Mouse (Mus musculus): ENCODE data around the gene Pla2g4b.

Pla2g4b gene

DNA sequence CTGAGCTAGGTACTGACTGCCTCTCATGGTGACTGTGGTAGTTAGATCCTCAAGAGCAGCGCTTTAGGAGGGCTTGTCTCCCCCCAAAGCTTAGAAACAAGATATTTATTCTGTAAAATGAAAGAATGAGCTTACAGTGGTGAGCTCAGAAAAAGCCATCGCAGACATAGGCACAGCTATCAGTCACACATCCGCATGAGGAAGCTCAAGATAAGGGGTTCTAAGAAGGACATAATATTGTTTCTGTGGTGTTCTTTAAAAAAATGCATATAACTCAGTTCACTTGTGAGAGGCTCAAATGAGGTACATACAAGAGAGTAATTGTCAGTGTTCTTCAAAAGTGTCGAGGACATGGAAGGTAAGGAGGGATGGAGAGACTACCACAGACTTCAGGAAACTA, 17.3 kb upstream of the Pla2g4b start:
- DNase-seq (ENCODE audit: low spot score), result no peak

DNA sequence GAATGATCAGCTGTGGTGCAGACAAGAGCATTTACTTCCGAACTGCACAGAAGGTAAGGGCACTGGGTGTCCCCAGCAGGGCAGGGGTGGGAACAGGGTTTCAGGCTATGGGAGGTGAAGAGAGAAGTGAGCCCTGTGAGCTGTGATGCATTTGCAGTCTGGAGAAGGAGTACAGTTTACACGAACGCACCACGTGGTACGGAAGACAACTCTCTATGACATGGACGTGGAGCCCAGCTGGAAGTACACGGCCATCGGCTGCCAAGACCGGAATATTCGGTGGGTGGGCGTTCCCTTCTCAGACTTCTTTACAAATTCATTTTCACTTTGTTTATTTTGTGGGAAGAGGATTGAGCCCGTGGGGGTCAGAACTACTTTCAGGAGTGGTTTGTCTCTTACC, 15.6 kb upstream of the Pla2g4b start:
- DNase-seq (ENCODE audit: low spot score), result no peak

DNA sequence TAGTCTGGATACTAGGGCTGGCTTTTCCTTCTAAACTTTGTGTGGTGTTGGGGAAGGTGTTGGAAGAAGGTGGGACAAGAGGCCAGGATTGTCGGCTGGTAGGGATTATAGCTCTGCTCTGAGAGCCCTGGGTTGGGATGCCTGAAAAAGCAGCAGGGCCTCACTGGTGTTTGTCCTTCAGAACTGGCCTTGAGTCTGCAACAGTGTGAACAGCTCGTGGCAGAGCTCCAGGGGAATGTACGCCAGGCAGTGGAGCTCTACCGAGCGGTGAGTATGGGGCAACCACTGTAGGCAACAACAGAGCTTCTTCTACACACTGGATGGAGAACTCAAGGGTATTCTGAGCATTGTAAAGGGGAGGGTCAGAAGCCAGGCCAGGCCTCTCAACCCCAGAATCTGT, 8.9 kb upstream of the Pla2g4b start:
- DNase-seq (ENCODE audit: low spot score), result peak; percentile 88

DNA sequence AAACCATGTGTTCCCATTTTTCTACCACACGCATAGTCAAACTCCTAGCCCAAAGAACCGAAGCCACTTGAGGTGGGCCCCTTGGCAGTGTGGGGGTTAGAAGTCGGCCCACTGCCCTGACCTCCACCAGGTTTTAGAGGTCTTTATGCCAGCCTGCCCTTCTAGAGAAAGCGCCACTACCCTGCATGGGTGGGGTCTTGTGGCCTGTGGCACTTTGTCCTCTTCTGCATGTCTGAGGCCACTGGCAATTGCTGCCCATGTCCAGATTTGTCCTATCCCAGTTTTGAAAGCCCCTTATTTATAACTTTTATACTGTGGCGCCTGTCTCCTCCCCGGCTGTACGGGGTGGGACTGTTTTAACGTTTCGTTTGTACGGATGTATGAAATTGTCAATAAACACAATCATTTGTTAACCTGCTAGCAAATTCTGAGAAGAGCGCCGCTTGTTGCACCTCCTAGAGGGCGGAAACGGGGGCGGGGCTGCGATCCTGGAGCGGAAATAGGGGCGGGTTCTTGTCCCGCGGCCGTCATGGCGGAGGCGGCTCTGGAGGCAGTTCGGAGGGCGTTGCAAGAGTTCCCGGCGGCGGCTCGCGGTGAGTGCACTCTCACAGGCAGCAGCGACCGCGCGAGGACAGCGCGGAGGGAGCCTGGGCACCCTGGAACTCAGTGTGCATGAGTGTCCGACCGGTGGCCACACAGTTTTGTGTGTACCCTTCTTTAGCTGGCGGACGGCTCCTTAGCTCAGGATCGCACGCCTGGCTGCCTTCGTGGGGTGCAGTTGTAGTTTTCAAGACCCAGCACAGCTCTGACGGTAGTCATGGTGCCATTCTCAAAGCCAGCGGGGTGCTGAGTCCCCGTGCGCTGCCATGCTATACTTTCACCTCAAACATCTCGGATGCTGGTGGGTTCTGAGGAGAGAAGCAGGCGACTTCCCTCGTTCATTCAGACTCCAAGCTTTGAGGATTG, 6.0 kb upstream of the Pla2g4b start, which contains the start of the genes Jmjd7 and Gm28042:
Jmjd7 (plus strand) TSS at position 500 of the 966 bp plus-strand sequence.
Gm28042 (plus strand) TSS at position 510 of the 966 bp plus-strand sequence.
- DNase-seq (ENCODE audit: low spot score), result peak; percentile 98

DNA sequence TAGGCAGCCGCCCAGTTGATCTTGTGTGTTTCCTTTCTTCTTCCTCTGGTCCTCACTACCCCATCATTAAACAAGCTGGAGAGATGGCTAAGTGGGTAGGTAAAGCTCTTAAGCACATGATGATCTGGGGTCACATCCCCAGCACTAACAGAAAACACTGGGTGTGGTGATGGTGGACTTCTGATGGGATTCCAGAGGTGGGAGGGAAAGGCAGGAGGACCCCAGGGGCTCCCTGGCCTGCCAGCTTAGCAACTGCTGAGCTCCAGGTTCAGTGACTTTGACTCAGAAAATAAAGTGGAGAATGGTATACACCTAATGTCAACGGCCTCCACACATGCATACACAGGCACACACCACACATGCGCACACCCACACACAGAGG, 5.3 kb upstream of the Pla2g4b start:
- no peak for DNase-seq (ENCODE audit: low spot score)

DNA sequence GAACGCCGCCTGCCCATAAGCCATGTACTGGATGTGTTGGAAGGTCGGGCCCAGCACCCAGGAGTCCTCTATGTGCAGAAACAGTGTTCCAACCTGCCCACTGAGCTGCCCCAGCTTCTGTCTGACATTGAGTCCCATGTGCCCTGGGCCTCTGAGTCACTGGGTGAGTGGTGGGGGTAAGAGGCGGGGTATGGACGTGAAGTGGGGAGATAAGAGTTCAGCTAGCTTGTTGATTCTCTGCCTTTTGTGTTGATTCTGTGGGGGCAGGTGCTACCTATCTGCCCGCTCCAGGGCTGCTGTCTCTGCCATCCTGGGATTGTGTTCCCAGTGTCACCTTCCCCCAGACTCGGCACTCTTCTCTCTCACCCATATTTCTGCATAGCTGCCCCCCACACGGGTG, 2.8 kb upstream of the Pla2g4b start:
- no peak for DNase-seq (ENCODE audit: low spot score)

DNA sequence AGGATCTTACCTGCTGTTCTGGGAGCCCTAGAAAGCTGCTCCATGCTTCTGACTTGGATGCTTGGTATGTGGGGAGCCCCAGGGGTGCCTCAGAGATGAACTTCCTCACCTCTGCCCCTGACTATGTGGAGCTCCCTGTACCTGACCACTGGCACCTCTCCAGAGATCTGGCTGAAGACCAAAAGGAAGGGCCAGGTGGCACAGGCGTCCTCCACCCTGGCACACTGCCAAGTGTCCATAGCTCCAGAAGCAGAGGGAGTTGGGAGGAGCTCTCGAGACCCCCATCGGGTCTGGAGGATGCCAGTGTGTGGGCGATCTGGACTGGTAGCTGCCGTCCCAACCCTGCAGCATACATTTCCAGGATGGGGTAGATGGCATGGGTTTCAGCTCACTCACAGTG, 509 bp downstream of the Pla2g4b start:
- DNase-seq (ENCODE audit: low spot score), result peak; percentile 68

DNA sequence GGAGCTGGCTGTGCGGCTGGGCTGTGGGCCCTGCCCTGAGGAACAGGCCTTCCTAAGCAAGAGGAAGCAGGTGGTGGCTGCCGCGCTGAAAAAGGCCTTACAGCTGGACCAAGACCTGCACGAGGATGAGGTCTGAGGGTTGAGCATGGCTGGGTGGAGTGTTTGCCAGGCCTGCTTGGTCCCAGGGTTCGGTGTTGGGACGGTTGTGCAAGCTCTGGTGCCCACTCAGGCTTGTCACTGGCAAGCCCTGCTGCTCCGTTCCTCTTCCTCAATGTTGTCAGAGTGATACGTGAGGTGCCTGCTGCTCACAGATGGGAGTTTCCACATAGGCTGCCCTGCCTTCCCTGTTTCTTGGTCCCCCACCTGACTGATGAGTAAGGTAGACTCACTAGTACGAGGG, 4.5 kb downstream of the Pla2g4b start:
- DNase-seq (ENCODE audit: low spot score), result no peak

DNA sequence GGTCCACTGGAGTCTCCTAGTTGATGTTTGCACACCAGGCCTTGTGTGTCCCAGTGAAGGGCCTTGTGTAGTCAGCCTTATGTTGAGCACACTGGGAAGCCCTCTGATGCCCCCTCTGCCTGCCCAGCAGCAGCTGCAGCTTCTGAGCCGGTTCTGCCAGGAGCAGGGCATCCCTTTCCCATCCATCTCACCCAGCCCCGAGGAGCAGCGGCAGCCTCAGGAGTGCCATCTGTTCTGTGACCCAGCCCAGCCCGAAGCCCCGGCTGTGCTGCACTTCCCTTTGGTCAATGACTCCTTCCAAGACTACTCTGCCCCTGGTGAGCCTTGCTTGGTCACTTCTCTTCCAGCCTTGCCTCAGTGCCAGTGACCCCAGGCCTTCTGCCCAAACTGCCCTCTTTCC, 7.8 kb downstream of the Pla2g4b start:
- no peak for DNase-seq (ENCODE audit: low spot score)

DNA sequence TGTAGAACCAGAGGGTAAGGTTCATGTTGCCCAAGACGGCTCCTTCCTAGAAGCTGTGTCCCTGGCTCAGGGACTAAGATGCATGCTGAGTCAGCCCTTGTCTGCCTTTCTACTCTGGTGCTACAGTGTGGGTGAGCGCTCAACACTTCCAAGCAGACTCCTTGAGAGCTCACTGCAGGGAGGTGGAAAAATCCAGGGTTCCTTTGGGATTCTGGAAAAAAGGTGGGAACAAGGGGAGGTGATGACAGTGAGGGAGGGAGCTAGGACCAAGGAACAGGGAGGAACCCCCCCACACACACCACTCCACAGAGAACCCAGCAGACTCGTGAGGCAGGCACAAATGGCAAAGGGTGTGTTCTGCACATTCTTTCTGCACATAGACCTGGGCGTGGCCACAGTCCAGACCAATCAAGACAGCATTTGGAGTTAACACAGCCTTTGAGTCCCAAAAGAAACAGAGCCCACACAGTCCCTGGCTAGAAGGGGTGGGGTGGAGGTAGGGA, 10.9 kb downstream of the Pla2g4b start:
- DNase-seq (ENCODE audit: low spot score), result no peak

DNA sequence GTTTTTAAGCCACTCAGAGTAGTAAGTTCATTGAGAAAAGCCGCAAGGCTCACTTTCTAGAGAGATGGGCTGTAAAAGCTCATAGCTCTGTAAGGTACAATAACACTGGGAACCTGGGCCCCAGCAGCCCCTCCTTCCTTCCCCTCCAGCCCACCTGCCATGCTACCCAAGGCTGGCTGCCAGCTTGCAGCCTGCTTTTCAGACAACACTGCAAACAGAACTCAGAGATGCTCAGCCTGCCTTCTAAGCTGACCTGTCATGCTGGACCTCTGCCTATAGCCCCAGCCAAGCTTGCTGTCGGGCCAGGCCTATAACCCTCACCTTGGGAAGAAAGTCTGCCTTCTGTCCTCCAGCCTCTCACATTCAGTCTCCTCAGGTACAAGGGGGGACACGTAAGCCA, 11.5 kb downstream of the Pla2g4b start:
- DNase-seq (ENCODE audit: low spot score), result no peak

DNA sequence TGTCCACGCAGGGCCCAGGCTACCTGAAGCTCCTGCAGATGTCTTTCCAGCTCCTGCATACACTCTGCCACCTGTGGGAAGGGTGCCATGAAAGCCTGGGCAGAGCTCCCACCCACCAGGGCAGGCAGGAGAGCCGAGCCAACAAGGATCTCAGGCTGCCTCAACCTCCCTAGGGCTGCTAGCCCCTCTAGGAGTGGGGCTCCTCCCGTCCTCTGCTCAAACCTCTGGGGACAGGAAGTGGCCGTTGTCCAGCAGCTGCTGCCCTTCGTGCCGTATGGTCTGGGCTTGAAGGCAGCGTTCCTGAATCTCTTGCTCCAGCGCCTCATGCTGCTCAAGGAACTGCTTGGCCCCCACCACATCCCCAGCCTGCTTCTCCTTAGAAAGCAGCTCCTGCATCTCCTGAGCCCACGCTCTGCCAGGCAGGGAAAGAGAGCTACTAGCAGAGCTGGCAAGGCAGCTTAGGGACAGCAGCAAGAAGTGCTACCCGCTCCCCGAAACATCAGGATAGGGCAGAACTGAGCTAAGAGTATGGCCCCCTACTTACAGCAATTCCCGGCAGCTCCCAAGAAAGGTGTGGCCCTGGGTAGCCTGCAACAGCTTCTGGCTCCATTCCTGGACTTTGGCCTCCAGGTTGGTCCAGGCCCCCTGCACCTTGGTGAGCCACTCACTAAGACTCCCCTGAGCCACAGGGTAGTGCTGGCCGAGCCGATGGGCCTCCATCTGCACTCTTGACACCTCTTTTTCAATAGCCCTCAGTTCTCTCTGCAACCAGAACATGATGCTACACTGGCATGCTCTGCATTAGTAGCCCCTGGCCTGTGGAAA, 13.5 kb downstream of the Pla2g4b start:
- DNase-seq (ENCODE audit: low spot score), result no peak

DNA sequence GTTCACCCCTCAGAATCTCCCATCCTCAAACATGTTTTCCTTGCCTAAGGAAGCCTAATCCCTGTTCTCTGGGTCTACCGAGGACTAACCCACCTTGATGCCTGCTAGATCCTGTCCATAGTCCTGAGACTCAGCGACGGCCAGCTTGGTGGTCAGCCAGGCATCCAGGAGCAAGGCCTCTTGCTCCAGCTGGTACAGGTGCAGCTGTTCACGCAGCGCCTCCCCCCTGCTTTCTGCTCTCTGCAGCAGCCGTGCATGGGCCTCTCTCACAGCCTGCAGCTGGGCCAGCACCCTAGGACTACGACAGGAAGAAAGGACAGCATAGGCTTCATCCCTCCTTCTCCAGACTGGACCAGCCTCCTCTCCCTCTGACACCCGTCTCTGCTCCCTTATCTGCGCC, 15.0 kb downstream of the Pla2g4b start:
- no peak for DNase-seq (ENCODE audit: low spot score)

DNA sequence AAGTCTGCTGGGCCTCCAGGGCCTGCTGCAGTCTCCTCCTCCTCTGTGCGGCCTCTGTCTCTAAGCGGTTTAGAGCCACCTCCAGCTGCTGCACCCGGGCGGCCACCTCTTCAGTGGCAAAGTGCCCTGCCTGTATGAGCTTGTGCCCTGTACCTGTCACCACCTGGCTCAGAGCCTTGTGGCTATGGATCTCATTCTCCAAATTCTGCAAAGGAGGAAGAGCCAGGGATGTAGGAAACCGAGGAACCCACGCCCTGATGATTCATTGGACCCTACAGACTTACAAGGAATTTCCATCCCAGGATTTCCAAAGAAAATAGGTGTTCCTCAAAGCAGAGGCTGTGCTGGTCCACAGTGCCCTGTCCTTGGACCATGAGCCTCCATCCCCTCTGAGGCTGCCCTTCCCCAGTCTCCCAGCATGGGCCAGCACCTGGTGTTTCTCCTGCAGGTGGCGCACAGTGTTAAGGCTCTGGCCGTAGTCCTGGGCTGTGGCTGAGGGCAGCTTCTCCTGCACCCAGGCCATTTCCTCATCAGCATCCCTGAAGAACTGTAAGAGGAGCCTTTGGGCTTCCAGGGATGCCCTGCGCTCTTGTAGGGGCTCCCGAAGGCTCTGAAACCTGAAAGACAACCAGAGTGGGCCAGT, 16.5 kb downstream of the Pla2g4b start:
- peak; percentile 81 for DNase-seq (ENCODE audit: low spot score)

DNA sequence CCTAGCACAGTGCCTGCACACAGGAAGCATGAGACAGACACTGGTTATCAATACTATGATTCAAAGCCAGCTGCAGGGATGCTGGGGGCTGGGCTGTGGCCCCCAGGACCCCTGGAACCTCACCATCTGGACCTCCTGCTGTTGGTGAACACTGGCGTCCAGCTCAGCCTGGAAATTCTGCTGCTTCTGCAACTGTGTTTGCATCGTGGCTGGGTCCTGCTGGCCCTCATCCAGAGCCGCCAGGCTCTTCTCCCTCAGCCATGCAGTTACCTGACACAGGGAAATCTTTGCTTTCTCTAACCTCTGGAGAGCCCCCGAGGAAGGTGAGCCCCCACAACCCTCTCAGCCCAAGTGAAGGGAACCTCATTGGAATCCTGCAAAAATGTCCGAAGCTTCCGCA, 18.2 kb downstream of the Pla2g4b start:
- DNase-seq (ENCODE audit: low spot score), result peak; percentile 64

DNA sequence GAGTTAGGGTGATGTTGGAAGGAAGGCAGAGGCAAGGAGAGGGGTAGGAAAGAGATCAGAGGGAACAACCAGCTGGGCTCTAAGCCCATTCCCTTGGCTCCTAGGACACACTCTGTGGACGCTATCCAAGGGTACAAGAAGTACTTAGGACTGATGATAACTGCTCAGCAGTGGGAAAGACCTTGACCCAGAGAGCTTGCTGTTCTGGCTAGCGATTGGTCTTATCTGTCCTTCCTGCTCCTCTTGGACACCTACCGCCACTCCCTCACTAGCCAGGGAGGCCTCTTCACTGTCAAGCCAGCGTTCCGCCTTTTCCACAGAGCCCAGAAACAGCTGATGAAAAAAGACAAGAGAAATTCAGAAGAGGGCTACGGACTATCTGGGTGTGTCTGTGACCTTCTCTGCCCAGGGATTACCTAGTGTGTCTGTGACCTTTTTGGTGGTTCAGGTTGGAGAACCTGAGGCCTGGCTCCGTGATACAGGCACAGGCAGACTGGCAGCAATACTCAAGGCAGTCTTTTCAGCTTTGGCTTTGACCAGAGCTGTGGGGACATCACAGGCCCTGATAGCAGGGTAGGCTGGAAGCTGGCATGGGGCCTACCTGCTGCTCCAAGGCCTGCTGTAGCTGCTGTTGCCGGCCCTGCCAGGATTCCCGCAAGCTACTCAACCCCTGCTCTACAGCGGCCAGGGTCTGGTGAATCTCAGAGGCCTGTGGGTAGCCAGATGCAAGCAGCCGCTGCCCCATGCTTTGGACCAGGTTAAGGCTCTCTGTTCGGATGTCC, 21.7 kb downstream of the Pla2g4b start:
- DNase-seq (ENCODE audit: low spot score), result peak; percentile 72

DNA sequence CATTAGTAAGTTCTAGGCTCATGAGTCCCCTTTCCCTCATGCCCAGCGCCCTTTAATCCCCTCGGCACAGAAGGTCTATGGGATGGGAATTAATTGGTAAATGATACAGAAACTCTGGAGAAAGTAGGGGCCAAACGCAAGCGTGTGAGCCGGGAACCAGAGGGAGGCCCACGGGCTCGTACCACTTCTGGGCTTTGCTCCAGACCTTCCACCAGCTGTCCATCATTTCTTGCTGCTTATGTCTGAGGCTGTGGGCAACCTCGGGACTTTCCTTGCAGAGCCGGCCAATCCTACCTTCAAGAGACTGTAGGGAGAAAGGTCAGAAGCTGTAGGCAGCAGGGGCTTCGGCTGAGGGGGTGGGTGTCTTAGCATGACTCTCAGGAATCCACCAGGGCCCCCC, 22.7 kb downstream of the Pla2g4b start:
- DNase-seq (ENCODE audit: low spot score), result no peak

DNA sequence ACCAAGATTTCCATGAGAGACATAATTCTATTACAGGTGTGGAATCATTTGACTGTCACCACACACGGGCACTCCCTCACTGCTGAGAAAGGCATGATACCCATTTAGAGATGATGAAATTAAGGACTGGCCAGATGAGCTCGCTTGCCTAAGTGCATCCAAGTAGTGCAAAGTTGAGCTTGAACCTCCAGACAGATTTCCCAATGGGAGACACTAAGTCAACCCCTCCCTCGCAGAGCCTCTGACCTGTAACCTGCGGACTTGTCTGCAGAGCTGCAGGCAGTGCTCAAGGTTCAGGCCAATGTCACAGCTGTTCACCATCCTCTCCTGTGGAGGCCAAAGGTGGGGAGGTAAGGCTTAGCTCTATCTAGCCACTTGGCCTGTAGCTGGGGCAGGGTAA, 25.6 kb downstream of the Pla2g4b start:
- DNase-seq (ENCODE audit: low spot score), result no peak

DNA sequence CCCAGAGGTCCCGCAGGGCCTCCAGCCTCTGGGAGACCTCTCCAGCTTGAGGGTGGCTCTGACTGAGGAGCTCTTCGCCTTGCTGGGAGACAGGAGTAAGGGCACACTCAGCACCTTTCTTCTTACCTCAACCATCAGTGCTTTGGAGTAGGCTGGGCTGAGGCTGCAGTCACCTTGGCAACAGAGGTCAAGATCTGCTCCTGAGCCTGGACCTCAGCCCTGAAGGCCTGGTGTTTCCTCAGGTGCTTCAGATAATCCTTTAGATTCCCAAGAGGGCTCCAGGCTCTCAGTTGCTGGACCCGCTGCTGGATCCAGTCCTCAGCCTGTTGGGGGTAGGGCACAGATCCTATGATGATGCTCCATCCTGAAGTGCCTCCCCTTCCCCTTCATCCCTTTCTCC, 26.2 kb downstream of the Pla2g4b start:
- no peak for DNase-seq (ENCODE audit: low spot score)

DNA sequence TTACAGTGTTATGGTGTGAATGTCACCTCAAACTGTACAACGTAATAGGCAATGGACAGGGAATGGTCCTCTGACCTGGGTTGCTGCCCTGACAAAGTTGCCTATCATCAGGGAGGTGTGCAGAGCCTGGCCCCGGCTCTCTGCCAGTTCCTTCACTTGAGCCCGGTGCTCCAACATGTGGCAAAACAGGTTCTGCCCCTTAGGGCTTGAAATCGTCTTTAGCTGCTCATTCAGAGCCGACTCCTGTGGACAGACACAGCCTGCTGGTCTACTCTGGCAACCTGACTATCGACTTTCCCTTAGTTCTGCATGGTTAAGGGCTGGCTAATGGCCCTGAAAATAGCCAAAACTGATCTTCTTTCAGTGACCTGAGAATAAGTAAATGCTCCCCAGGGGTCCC, 27.0 kb downstream of the Pla2g4b start:
- no peak for DNase-seq (ENCODE audit: low spot score)

DNA sequence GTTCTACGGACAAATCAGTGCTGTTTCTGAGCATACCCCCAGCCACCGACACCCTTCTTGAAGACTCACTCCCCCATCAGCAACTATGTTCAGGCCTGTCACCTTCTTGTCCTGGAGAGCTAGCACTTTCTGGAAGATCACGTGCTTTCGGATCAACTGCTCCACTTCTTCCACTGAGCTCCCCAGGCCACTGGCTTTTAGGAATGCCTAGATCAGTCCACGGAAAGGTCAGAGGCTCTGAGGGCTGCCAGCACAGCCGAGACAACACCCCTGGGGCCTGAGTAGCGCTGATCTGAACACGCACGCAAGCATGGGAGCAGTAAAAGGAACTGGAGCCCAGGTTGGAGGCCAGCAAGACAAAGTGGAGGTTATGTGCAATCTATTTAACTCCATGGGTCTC, 27.4 kb downstream of the Pla2g4b start:
- DNase-seq (ENCODE audit: low spot score), result no peak

DNA sequence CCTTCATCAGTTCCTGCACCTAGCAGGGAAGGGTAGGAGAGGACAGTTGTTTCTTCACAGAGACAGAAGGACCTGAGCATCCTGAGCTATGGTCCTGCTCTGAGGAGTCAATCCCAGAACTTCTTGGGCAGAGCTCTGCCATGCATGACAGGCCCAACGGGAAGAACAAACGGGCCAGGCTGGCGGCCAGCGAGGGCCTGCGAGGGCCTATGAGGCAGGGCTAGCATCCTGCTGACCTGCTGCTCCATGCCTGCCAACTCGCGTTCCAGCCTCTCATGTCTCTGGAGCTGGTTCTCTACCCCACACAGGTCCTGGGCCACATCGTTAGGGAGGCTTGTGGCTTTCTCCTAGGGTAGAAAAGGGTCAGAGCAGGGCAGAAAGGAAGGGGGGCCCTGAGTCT, 29.0 kb downstream of the Pla2g4b start:
- DNase-seq (ENCODE audit: low spot score), result no peak

Measured in testis, postnatal 10 days (tissue).